Mouse (Mus musculus) limb, embryonic 15.5 days (tissue): ENCODE data around the gene Smg5. TPM values are rescaled to one million over a fixed set of nuclear protein-coding genes. Genes with fewer than 3 reads are reported as not detected.
A peak's percentile ranks its signal among the peaks of the same experiment; 100 is the strongest.

Experiments used
- ATAC-seq: fragments of 200-750 bp; cut with Nextera tagmentation; 2 replicates; pipeline ENCODE4 v1.8.0; 2017; ENCODE audit warnings: low read depth, moderate TSS enrichment; ENCODE audit not compliant: insufficient number of reproducible peaks, low FRiP score, low TSS enrichment
- H3K27ac ChIP-seq: fragments of 300-500 bp; sonication (generic); 2 replicates; pipeline ENCODE4 v1.5.1; 2015; ENCODE audit warnings: moderate library complexity, mild to moderate bottlenecking, inconsistent platforms
- H3K27me3 ChIP-seq: fragments of 300-500 bp; sonication (generic); 2 replicates; pipeline ENCODE4 v1.6.1; 2015; ENCODE audit warnings: inconsistent platforms
- H3K36me3 ChIP-seq: fragments of 300-500 bp; sonication (generic); 2 replicates; pipeline ENCODE4 v1.6.1; 2015; ENCODE audit warnings: inconsistent platforms
- H3K4me1 ChIP-seq: fragments of 300-500 bp; sonication (generic); 2 replicates; pipeline ENCODE4 v1.6.1; 2015; ENCODE audit warnings: inconsistent platforms
- H3K4me2 ChIP-seq: fragments of 300-500 bp; sonication (generic); 2 replicates; pipeline ENCODE4 v1.6.1; 2015; ENCODE audit warnings: mild to moderate bottlenecking, inconsistent platforms
- H3K4me3 ChIP-seq: fragments of 300-500 bp; sonication (generic); 2 replicates; pipeline ENCODE4 v1.5.1; 2015; ENCODE audit warnings: mild to moderate bottlenecking, inconsistent platforms
- H3K9ac ChIP-seq: fragments of 300-500 bp; sonication (generic); 2 replicates; pipeline ENCODE4 v1.6.1; 2015; ENCODE audit warnings: inconsistent platforms
- H3K9me3 ChIP-seq: fragments of 300-500 bp; sonication (generic); 2 replicates; pipeline ENCODE4 v1.6.1; 2016; ENCODE audit warnings: inconsistent platforms
- whole genome bisulfite sequencing: fragments of 180-500 bp; shearing (Covaris S2); methylation state at CpG from one replicate; pipeline ENCODE4 v1.1.7; 2015; 5-methylcytosine and 5-hydroxymethylcytosine counted together
- polyA plus RNA-seq: library from polyadenylated mRNA; unstranded; fragments of >200 nt; fragmentation: Nextera tagmentation; extraction: Ambion mirVana; gene quantifications from 2 replicates; pipeline ENCODE4 v1.2.1, GENCODE M21; 2015

Smg5 gene
- polyA plus RNA-seq, 1 experiment from 2014 or later, result 42.7 TPM

GRCm38 (mm10) chr3:88331282-88331681, 4.8 kb upstream of the Smg5 start:
- no peak overlapping the region for H3K27ac ChIP-seq
- no peak overlapping the region for H3K4me2 ChIP-seq
- H3K4me1 ChIP-seq, result peaks cover 15% of the 10 kb centered on the region
- H3K9me3 ChIP-seq, result no peaks in the 10 kb centered on the region
- H3K9ac ChIP-seq, result no peak overlapping the region
- H3K4me3 ChIP-seq, result no peak overlapping the region
- H3K27me3 ChIP-seq, result no peaks in the 10 kb centered on the region
- H3K36me3 ChIP-seq, result peaks cover 33% of the 10 kb centered on the region
- WGBS, result 32% methylated on average over 2 of the region's 2 CpGs
- ATAC-seq, result no peak

GRCm38 (mm10) chr3:88334029-88334658, 1.9 kb upstream of the Smg5 start:
- peak overlapping the region; percentile 27 for H3K4me3 ChIP-seq
- H3K4me2 ChIP-seq, result peak overlapping the region; percentile 12; the same call in 1 of the 2 replicates
- peaks cover 14% of the 10 kb centered on the region for H3K36me3 ChIP-seq
- no peak for ATAC-seq
- peaks cover 28% of the 10 kb centered on the region for H3K4me1 ChIP-seq
- 45% methylated on average over 12 of the region's 12 CpGs for WGBS
- H3K27me3 ChIP-seq, result no peaks in the 10 kb centered on the region
- H3K9ac ChIP-seq, result 0 out of 2 replicates have a peak overlapping the region, but pooled peaks have one; percentile 4
- peak overlapping the region; percentile 59 for H3K27ac ChIP-seq
- no peaks in the 10 kb centered on the region for H3K9me3 ChIP-seq

- H3K4me2 ChIP-seq, result peak overlapping the region; percentile 66
- peak overlapping the region; percentile 96; the same call in 1 of the 2 replicates for H3K27ac ChIP-seq
- no peaks in the 10 kb centered on the region for H3K27me3 ChIP-seq
- 0 out of 2 replicates have a peak, but pooled peaks cover 7% of the 10 kb centered on the region for H3K36me3 ChIP-seq
- ATAC-seq, result no peak
- peaks cover 28% of the 10 kb centered on the region for H3K4me1 ChIP-seq
- H3K9me3 ChIP-seq, result no peaks in the 10 kb centered on the region
- peak overlapping the region; percentile 64 for H3K9ac ChIP-seq
- H3K4me3 ChIP-seq, result peak overlapping the region; percentile 85
- 32% methylated on average over 3 of the region's 3 CpGs for WGBS
Observed at GRCm38 (mm10) chr3:88334902-88335435, 1.1 kb upstream of the Smg5 start.

GRCm38 (mm10) chr3:88335436-88336053, 515 bp upstream of the Smg5 start:
- WGBS, result 1% methylated on average over 27 of the region's 27 CpGs
- Histone ChIP-seq H3K27ac (peak overlapping the region; percentile 96), H3K27me3 (no peaks in the 10 kb centered on the region), H3K4me1 (peaks cover 28% of the 10 kb centered on the region), H3K4me3 (peak overlapping the region; percentile 85), H3K4me2 (peak overlapping the region; percentile 66), H3K9me3 (no peaks in the 10 kb centered on the region), H3K36me3 (0 out of 2 replicates have a peak, but pooled peaks cover 4% of the 10 kb centered on the region), H3K9ac (peak overlapping the region; percentile 64)
- ATAC-seq, result peak; percentile 35; the same call in 1 of the 2 replicates

GRCm38 (mm10) chr3:88337367-88338020, 1.4 kb downstream of the Smg5 start:
- no peak for ATAC-seq
- no peaks in the 10 kb centered on the region for H3K9me3 ChIP-seq
- 72% methylated on average over 11 of the region's 11 CpGs for WGBS
- H3K4me2 ChIP-seq, result no peak overlapping the region
- peak overlapping the region; percentile 38 for H3K27ac ChIP-seq
- H3K4me1 ChIP-seq, result peaks cover 28% of the 10 kb centered on the region
- no peaks in the 10 kb centered on the region for H3K27me3 ChIP-seq
- H3K4me3 ChIP-seq, result peak overlapping the region; percentile 85
- H3K9ac ChIP-seq, result no peak overlapping the region
- H3K36me3 ChIP-seq, result peaks cover 10% of the 10 kb centered on the region

- no peak overlapping the region for H3K4me3 ChIP-seq
- H3K4me2 ChIP-seq, result no peak overlapping the region
- H3K27me3 ChIP-seq, result no peaks in the 10 kb centered on the region
- ATAC-seq, result no peak
- H3K4me1 ChIP-seq, result peaks cover 28% of the 10 kb centered on the region
- peaks cover 18% of the 10 kb centered on the region for H3K36me3 ChIP-seq
- H3K27ac ChIP-seq, result no peak overlapping the region
- no peak overlapping the region for H3K9ac ChIP-seq
- WGBS, result 90% methylated on average over 7 of the region's 7 CpGs
- H3K9me3 ChIP-seq, result no peaks in the 10 kb centered on the region
Observed at GRCm38 (mm10) chr3:88338316-88338715, 2.3 kb downstream of the Smg5 start.

GRCm38 (mm10) chr3:88339006-88339405, 2.9 kb downstream of the Smg5 start:
- H3K9me3 ChIP-seq, result no peaks in the 10 kb centered on the region
- no peaks in the 10 kb centered on the region for H3K27me3 ChIP-seq
- no peak overlapping the region for H3K4me3 ChIP-seq
- H3K36me3 ChIP-seq, result peaks cover 25% of the 10 kb centered on the region
- ATAC-seq, result no peak
- no peak overlapping the region for H3K9ac ChIP-seq
- WGBS, result 78% methylated on average over 3 of the region's 3 CpGs
- H3K4me2 ChIP-seq, result no peak overlapping the region
- peaks cover 28% of the 10 kb centered on the region for H3K4me1 ChIP-seq
- H3K27ac ChIP-seq, result no peak overlapping the region

GRCm38 (mm10) chr3:88350732-88351131, 14.7 kb downstream of the Smg5 start:
- no peak for ATAC-seq
- no peak overlapping the region for H3K27ac ChIP-seq
- no peaks in the 10 kb centered on the region for H3K4me1 ChIP-seq
- no peaks in the 10 kb centered on the region for H3K9me3 ChIP-seq
- H3K36me3 ChIP-seq, result peaks cover 98% of the 10 kb centered on the region
- H3K27me3 ChIP-seq, result no peaks in the 10 kb centered on the region
- H3K4me3 ChIP-seq, result no peak overlapping the region
- no peak overlapping the region for H3K4me2 ChIP-seq
- H3K9ac ChIP-seq, result no peak overlapping the region
- 89% methylated on average over 13 of the region's 13 CpGs for whole genome bisulfite sequencing

GRCm38 (mm10) chr3:88352907-88353306, 16.8 kb downstream of the Smg5 start:
- 92% methylated on average over 9 of the region's 9 CpGs for WGBS
- Histone ChIP-seq H3K27me3 (no peaks in the 10 kb centered on the region), H3K4me3 (no peak overlapping the region), H3K9ac (no peak overlapping the region), H3K9me3 (no peaks in the 10 kb centered on the region), H3K27ac (no peak overlapping the region), H3K36me3 (peaks cover 96% of the 10 kb centered on the region), H3K4me1 (no peaks in the 10 kb centered on the region), H3K4me2 (no peak overlapping the region)
- no peak for ATAC-seq

GRCm38 (mm10) chr3:88354396-88355165, 18.5 kb downstream of the Smg5 start:
- Histone ChIP-seq H3K4me3 (no peak overlapping the region), H3K4me2 (no peak overlapping the region), H3K4me1 (no peaks in the 10 kb centered on the region), H3K27ac (no peak overlapping the region), H3K36me3 (peaks cover 98% of the 10 kb centered on the region), H3K9ac (no peak overlapping the region), H3K9me3 (no peaks in the 10 kb centered on the region), H3K27me3 (no peaks in the 10 kb centered on the region)
- no peak for ATAC-seq
- 94% methylated on average over 8 of the region's 8 CpGs for WGBS

GRCm38 (mm10) chr3:88359584-88359983, 23.5 kb downstream of the Smg5 start:
- H3K9ac ChIP-seq, result no peak overlapping the region
- no peak for ATAC-seq

More at GRCm38 (mm10) chr3:88359584-88359983, 23.5 kb downstream of the Smg5 start:
- 80% methylated on average over 5 of the region's 5 CpGs for WGBS
- Histone ChIP-seq H3K36me3 (peaks cover 76% of the 10 kb centered on the region), H3K4me3 (no peak overlapping the region), H3K9me3 (no peaks in the 10 kb centered on the region), H3K4me1 (peaks cover 3% of the 10 kb centered on the region), H3K27ac (no peak overlapping the region), H3K27me3 (no peaks in the 10 kb centered on the region), H3K4me2 (no peak overlapping the region)
